Mouse (Mus musculus) Patski (cell line): ENCODE data around the gene Ufsp2. TPM values are rescaled to one million over a fixed set of nuclear protein-coding genes. Genes with fewer than 3 reads are reported as not detected.

Experiments
- ATAC-seq: fragments of 100-300 bp; one replicate; pipeline ENCODE4 v1.8.0; 2021
- CTCF ChIA-PET: fragments of 350-600 bp; sonication (Branson Sonifier 250); formaldehyde crosslinking; loops from one replicate; lab custom pipeline; 2022; ENCODE audit warnings: inconsistent platforms; lab: Charles Lee
- POLR2A ChIA-PET: fragments of 350-600 bp; sonication (Branson Sonifier 250); formaldehyde crosslinking; loops from one replicate; lab custom pipeline; 2022; ENCODE audit warnings: antibody characterized with exemption, inconsistent platforms; lab: Charles Lee
- DNase-seq: peaks from one replicate; pipeline ENCODE4 v3.0.0-alpha.2; 2011; ENCODE audit warnings: low read depth, low spot score
- H3K27me3 ChIP-seq: fragments of 371-371 bp; one replicate; pipeline ENCODE4 v1.5.1; 2021
- CTCF ChIP-seq: fragments of 100-300 bp; IDR thresholded peaks from one replicate; pipeline ENCODE4 v1.5.1; 2021
- in situ Hi-C: fragments of 300-500 bp; cut with MboI; formaldehyde crosslinking; loops from 3 replicates; pipeline ENCODE4 v1.11.1; 2018; ENCODE audit warnings: low pct_unique_long_range_greater_than_20kb, mixed read lengths
- polyA plus RNA-seq: library from polyadenylated mRNA; unstranded; gene quantifications from one replicate; pipeline ENCODE4 v1.2.3, GENCODE M21; 2021

Gene Ufsp2
- 57.3 TPM for polyA plus RNA-seq

DNA sequence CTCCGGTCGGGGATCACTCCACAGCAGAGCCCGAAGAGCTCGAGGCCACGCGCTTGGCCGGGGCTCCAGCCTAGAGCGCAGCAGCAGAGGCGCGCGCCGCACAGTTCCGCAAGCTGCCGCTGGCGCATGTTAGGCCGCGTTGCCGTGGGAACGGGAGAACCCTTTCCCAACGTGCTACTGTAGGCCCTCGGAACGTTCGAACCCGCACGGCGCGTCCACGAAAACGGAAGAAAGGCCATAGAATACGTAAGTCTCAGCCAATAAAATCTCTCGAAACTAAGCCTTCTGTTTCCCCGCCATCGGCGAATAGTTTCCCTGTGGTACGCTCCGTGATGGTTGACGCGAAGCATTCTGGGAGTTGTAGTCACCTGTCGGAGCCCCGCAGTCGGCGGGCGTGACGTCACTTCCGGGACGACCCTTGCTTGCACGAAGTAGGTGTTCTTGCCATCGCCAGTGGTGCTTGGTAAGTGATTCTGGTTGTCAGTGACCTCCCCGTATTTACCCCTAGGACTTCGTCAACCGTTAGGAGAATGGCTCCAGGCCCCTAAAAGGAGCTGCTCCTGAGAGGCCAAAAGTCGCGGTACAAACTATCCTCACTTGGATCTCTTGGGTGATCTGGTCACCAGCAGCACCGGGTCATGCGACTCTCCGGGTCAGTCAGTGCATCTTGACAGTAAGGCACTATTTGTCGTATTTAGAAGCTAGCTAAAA, at the start of gene Ufsp2, which contains the start of gene 1700029J07Rik:
Gene Ufsp2, plus strand, starts transcription at position 403 of the 711 bp plus-strand sequence.
Gene 1700029J07Rik, minus strand, starts transcription at position 127 of the 711 bp plus-strand sequence.
- in situ Hi-C loops: no loop called here
- peak; percentile 86 for DNase-seq
- POLR2A ChIA-PET: interaction anchor here (0.5 to 1.9 kb wide), 8 partner anchors 11 to 1280 kb away, joined by 3 to 5 read pairs (median 4); partner anchors contain the start of gene Lrp2bp
- TF ChIP-seq CTCF: peak; percentile 4
- H3K27me3 ChIP-seq: no peaks in the 10 kb centered on the region
- ATAC-seq: peak; percentile 98
- CTCF ChIA-PET: interaction anchor here (0.9 to 1.4 kb wide), 4 partner anchors 9 to 24 kb away, joined by 3 to 4 read pairs (median 3); partner anchors contain the start of gene Lrp2bp

DNA sequence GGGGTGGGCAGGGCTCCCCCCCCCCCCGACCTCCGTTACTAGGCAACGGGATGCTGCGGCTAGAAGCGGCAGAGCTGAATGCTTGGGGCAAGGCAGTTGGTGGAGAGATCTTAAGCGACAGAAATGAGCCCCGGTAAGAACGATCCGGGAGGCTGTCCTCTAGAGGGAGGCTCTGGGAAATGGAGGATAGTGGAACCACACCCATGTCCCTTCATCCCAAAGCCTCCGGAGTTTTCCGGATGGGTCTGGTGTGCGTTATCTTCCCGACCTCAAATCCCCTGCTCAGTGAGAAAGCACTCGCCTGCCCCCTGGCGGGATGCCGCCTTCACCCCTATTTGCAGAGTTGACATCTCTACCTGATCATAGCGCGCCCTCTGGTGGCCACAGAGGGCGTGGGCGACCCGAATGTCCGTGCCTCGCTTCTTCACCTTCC, 40.7 kb upstream of the Ufsp2 start, which contains the start of gene Ccdc110:
Gene Ccdc110, plus strand, starts transcription at position 38 of the 433 bp plus-strand sequence.
- H3K27me3 ChIP-seq: peaks cover 12% of the 10 kb centered on the region
- TF ChIP-seq CTCF: peak; percentile 100
- in situ Hi-C loops: loop anchor here (5.0 kb wide), 3 partner anchors 117 to 572 kb away; no protein-coding TSS in a partner anchor
- POLR2A ChIA-PET: interaction anchor here (0.6 kb wide), 1 partner anchor 254 kb away, joined by 3 read pairs; no protein-coding TSS in a partner anchor
- CTCF ChIA-PET: interaction anchor here (0.6 to 4.0 kb wide), 42 partner anchors 9 to 589 kb away, joined by 3 to 22 read pairs (median 4); no protein-coding TSS in a partner anchor
- DNase-seq (peak; percentile 42), ATAC-seq (peak; percentile 79)

DNA sequence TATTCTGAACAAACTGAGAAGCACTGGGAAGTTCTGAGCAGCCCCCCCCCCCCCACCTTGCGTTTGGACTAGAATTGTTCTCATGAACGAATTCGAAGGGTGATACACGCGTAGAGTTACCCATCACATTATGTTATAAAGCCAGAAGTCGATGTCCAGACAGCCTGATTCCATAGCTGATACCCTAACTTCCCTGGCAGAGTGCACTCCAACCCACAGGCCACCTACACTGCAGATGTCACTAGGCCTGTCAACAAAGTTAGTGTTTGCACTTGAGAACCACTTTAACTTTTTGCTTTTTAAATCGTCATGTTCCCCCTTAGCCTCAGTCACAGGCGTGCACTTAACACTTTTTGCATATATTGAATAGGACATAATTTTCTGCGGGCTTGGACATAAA, 38.3 kb upstream of the Ufsp2 start:
- TF ChIP-seq CTCF: no peak
- ATAC-seq: no peak
- ChIA-PET POLR2A (no interaction called here), CTCF (interaction anchor here (4.0 kb wide), 1 partner anchor 122 kb away, joined by 22 read pairs; no protein-coding TSS in a partner anchor)
- DNase-seq: no peak
- in situ Hi-C loops: loop anchor here (5.0 kb wide), 3 partner anchors 120 to 575 kb away; no protein-coding TSS in a partner anchor
- H3K27me3 ChIP-seq: peaks cover 12% of the 10 kb centered on the region

DNA sequence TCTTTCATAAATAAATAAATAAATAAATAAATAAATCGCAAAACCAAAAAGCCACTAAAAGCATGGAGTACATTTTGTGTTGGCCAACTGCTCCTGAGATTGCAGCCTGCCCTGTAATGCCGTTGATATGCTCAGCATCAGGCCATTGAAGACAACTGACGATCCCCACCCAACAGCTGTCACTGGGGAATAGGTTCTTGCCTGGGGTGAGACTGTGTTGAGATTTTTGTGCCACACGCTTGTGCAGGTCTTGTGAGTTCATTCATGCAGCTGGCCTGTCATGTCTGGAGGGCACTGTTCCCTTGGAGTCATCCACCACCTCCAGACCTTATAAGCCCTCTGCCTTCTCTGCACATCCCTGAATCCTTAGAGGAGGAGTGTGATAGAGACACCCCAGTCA, 29.0 kb upstream of the Ufsp2 start:
- no peaks in the 10 kb centered on the region for H3K27me3 ChIP-seq
- TF ChIP-seq CTCF: no peak
- CTCF ChIA-PET: interaction anchor here (2.3 kb wide), 1 partner anchor 11 kb away, joined by 5 read pairs; no protein-coding TSS in a partner anchor
- in situ Hi-C loops: no loop called here
- DNase-seq: no peak
- POLR2A ChIA-PET: no interaction called here
- no peak for ATAC-seq

DNA sequence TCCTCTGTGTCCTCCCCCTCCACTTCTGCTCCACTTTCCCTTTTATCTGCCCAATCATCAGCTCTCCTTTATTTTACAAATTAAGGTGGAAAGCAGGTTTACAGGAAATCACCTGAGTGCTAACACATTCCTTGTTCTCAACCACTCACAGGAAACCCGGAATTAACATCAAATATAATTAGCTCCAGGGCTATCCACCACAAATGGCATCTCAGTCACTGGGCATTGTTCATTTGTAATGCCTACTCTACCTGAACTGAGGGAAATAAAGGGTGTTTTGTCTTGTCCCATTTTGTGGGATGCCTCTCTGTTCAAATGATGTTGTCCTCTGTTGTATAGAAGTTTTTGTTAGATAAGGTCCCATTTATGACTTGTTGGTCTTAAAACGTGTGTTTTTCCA, 24.7 kb upstream of the Ufsp2 start:
- in situ Hi-C loops: no loop called here
- ChIA-PET POLR2A (no interaction called here), CTCF (no interaction called here)
- ATAC-seq (no peak), DNase-seq (no peak)
- no peaks in the 10 kb centered on the region for H3K27me3 ChIP-seq
- no peak for TF ChIP-seq CTCF

DNA sequence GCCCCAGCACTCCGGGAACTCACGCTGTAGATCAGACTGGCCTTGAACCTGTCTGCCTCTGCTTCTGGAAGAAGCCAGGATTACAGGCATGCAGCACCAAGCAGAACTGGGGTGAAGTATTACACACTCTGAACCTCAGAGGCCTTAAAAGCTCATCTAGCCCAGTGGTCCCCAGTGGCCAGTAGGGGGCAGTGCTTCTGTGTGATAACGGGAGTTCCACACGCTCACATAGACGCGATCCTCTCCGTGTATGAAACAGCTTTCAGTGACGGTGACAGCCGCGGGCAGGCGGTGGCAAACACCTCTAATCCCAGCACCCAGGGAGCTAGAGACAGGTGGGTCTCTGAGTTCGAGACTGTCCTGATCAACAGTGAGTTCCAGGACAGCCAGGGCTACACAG, 4.4 kb upstream of the Ufsp2 start:
- ChIA-PET POLR2A (no interaction called here), CTCF (interaction anchor here (1.1 to 2.2 kb wide), 2 partner anchors 14 to 34 kb away, joined by 4 read pairs; partner anchors contain the start of gene Ankrd37)
- no peaks in the 10 kb centered on the region for H3K27me3 ChIP-seq
- DNase-seq (no peak), ATAC-seq (no peak)
- in situ Hi-C loops: no loop called here
- TF ChIP-seq CTCF: peak; percentile 54

DNA sequence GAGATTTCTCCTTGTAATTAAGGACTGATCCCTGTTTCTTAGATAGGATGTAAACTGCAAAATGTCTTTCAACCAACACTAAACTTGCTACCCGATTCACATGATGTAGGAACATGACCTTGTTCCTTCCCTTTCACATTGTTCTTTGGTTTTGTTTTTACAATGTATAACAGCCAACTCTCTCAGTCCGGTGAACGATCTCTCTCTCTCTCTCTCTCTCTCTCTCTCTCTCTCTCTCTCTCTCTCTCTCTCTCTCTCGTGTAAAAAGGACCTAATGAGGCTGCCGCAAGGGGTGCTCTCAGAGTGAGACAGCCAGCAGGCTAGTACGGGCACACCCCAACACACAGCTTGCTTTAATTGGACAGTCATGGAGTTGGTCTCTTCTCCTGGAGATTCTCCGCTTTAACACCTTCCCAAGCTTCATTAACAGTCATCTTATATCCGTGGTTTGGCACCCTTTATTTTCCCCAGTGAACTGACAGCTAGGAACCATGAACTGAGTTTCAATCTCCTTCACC, 1.3 kb upstream of the Ufsp2 start:
- in situ Hi-C loops: no loop called here
- no peak for TF ChIP-seq CTCF
- DNase-seq (no peak), ATAC-seq (no peak)
- H3K27me3 ChIP-seq: no peaks in the 10 kb centered on the region
- ChIA-PET CTCF (no interaction called here), POLR2A (interaction anchor here (0.6 kb wide), 1 partner anchor 771 kb away, joined by 7 read pairs; no protein-coding TSS in a partner anchor)

DNA sequence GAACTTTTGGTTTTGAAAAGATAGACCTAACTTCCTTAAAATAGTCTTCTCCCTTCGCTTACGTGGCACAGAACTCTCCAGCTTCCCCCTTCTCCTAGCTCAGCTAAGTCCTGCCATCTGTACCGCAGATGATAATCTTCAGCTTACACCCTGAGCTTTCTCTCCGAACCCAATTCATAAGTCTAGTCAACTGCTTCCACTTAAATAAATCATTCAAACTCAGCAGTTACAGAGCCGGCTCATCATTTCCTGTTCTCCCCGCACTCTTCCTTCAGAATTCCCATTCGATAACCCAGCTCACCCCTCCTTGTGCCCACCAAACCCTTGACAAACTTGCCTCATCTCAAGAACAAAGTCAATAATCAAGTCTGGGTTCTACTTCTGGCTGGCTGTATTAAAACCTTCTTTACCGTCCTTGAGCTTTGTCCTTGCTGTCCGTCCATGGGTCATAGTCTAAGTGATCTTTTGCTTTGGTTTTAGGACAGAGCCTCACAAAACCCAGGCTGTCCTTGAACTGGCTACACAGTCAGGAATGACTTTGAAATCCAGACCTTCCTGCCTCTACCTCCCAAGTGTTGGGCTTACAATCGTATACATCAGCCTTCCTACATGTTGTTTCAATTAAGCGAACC, 625 bp downstream of the Ufsp2 start:
- no peaks in the 10 kb centered on the region for H3K27me3 ChIP-seq
- DNase-seq: no peak
- ATAC-seq: no peak
- CTCF ChIA-PET: interaction anchor here (0.9 to 1.4 kb wide), 4 partner anchors 8 to 24 kb away, joined by 3 to 4 read pairs (median 3); partner anchors contain the start of gene Lrp2bp
- POLR2A ChIA-PET: interaction anchor here (0.7 to 1.9 kb wide), 3 partner anchors 11 to 23 kb away, joined by 4 read pairs; partner anchors contain the start of gene Lrp2bp
- TF ChIP-seq CTCF: no peak
- in situ Hi-C loops: no loop called here

DNA sequence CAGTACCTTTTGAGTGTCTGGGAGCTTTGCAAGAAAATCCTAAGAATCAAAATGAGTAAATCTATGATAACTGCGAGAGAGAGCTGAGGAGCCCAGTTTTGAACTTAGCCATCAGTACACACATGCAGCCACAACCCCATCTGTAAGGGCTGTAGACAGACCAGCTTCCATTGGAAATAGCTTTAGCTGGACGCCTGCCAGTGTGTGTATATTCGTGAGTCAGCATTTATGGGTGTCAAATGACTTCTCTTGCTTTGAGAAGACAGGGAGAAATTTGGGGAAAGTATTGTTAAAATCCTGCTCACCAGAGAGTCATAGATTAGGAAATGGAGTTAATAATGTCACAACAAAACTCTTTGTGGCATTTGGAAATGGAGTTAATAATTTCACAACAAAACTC, 11.3 kb downstream of the Ufsp2 start:
- no peak for DNase-seq
- in situ Hi-C loops: no loop called here
- ChIA-PET POLR2A (interaction anchor here (1.2 kb wide), 1 partner anchor 11 kb away, joined by 4 read pairs; the partner anchor contains the start of genes 1700029J07Rik and Ufsp2), CTCF (no interaction called here)
- no peaks in the 10 kb centered on the region for H3K27me3 ChIP-seq
- no peak for ATAC-seq
- no peak for TF ChIP-seq CTCF

DNA sequence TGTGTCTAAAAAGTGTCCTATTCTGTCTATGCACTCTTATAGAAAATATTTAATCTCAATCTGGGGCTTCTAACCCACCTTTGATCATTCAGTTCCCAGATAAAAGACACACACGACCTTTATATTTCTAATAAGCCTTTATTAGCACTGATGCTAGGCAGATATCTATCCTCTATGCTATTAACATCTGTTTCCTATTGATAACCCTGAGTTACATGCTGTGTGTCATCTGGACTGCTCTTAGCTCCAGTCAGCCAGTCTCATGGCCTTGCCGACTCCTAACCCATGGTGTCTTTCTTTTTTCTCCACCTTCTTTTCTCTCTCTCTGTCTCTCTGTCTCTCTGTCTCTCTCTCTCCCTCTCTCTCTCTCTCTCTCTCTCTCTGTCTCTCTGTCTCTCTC, 12.9 kb downstream of the Ufsp2 start:
- POLR2A ChIA-PET: no interaction called here
- CTCF ChIA-PET: interaction anchor here (1.3 kb wide), 1 partner anchor 12 kb away, joined by 3 read pairs; no protein-coding TSS in a partner anchor
- DNase-seq: no peak
- no peak for TF ChIP-seq CTCF
- ATAC-seq: no peak
- in situ Hi-C loops: no loop called here
- H3K27me3 ChIP-seq: no peaks in the 10 kb centered on the region
